Comparison of ENCODE assay signal across 10 mouse cellular contexts in genomic region chrX:135601298-135602029, GRCm38 (mm10). TPM values are rescaled to one million over a fixed set of nuclear protein-coding genes. Genes with fewer than 3 reads are reported as not detected.
DNase-seq lines count a peak whose midpoint lies in the region; ATAC-seq and TF ChIP-seq lines count a peak whose summit lies in the region.
"Not testable (repeated sequence)": the region's sequence is repeated elsewhere in the genome, so short reads cannot be mapped to it uniquely, and the experiment has no call there.
"Had no signal": no experiment of that assay in that cellular context is flagged by ENCODE, and none has a peak within 500 bp of the region (broad histone marks: within the 10 kb centered on the region; RNA-seq: fewer than 3 reads in every experiment).

No protein-coding gene starts in this region.

- peak; percentile 27 to 51; a peak in 2 of 4 replicates for ATAC-seq in hematopoietic stem cell, adult 5-6 weeks (replicated peaks in 1 of 2; ENCODE audit: insufficient read depth in 1 of 2, low FRiP score in 2 of 2, low TSS enrichment in 1 of 2, low read depth in 1 of 2, poor library complexity in 2 of 2, severe bottlenecking in 2 of 2)
- not testable (repeated sequence) for ATAC-seq in liver, embryonic 14.5 days (ENCODE audit: insufficient read depth)

- TF ChIP-seq CTCF in layer of hippocampus, adult 2 months (conservative IDR thresholded peaks at IDR 0.05): peak; percentile 82
- peak; percentile 66 for TF ChIP-seq CTCF in liver, embryonic 14.5 days (IDR thresholded peaks at IDR 0.05; ENCODE audit: low read depth)

- H3K36me3 ChIP-seq in liver, embryonic 14.5 days (replicated peaks; ENCODE audit: control insufficient read depth, insufficient read depth, low read depth): not testable (repeated sequence)

- not testable (repeated sequence) for H3K4me2 ChIP-seq in liver, embryonic 14.5 days (ENCODE audit: low read depth)

- not testable (repeated sequence) for H3K4me1 ChIP-seq in liver, embryonic 14.5 days (replicated peaks; ENCODE audit: control insufficient read depth in 2 of 2, insufficient read depth in 2 of 2, low read length in 1 of 2)

- H3K27me3 ChIP-seq in liver, embryonic 14.5 days (ENCODE audit: control insufficient read depth, insufficient read depth, low read length): not testable (repeated sequence)

- H3K4me3 ChIP-seq in layer of hippocampus, adult 2 months; liver, embryonic 14.5 days (ENCODE audit: insufficient read depth in 1 of 2, low read depth in 2 of 2, low read length in 2 of 2): not testable (repeated sequence)

- 52% methylated on average over 3 of the region's 3 CpGs for WGBS in liver, embryonic 14.5 days (ENCODE audit: insufficient replicate concordance)

- not testable (repeated sequence) for TF ChIP-seq EP300 in liver, embryonic 14.5 days (IDR thresholded peaks at IDR 0.05; ENCODE audit: low read depth)

- not testable (repeated sequence) for H3K9ac ChIP-seq in liver, embryonic 14.5 days (replicated peaks)

- peak; percentile 13 for DNase-seq in NIH3T3 (ENCODE audit: low read depth)
- DNase-seq in cerebellum, adult 18-20 months: peak; percentile 13 to 33
- peak; percentile 19 for DNase-seq in forelimb bud, embryonic 11.5 days (ENCODE audit: low read depth, low spot score)
- DNase-seq in layer of hippocampus, adult 2 months (ENCODE audit: low spot score in 2 of 2): peak; percentile 45 to 53
- DNase-seq in liver, embryonic 14.5 days (ENCODE audit: low read depth in 3 of 3, low spot score in 3 of 3): peak in 1 of 3 experiments; percentile 6
- DNase-seq in retina, postnatal 1 day: peak; percentile 56

- not testable (repeated sequence) for H3K27ac ChIP-seq in layer of hippocampus, adult 2 months; liver, embryonic 14.5 days

- H3K9me3 ChIP-seq in liver, embryonic 14.5 days (ENCODE audit: control insufficient read depth, low read length): not testable (repeated sequence)

RNA-seq across cellular contexts. Expression of gene Nxf7, which starts 2.9 kb away (rescaled TPM):
- 0.38 and 1.2 TPM in 2 replicates for total RNA-seq in hematopoietic stem cell, adult 5-6 weeks (2017)
- total RNA-seq in layer of hippocampus, adult 2 months (2021): under 1 TPM in 1 of 2 experiments, not detected in 1; 0.37 TPM
- polyA plus RNA-seq in liver, embryonic 14.5 days (2012; rRNA removed): 0.12 and 0.18 TPM in 2 replicates
- polyA plus RNA-seq in liver, embryonic 14.5 days (2014; fragmentation: Nextera tagmentation; extraction: Ambion mirVana): not detected in 2 replicates
- polyA plus RNA-seq: midbrain, embryonic 13.5 days had no signal

RNA-seq across cellular contexts. Expression of gene Prame, which starts 26.0 kb away (rescaled TPM):
- total RNA-seq in hematopoietic stem cell, adult 5-6 weeks (2017): not detected in 2 replicates
- total RNA-seq in layer of hippocampus, adult 2 months (2021): not detected
- not detected in 2 replicates for polyA plus RNA-seq in liver, embryonic 14.5 days (2012; rRNA removed)
- not detected in 2 replicates for polyA plus RNA-seq in liver, embryonic 14.5 days (2014; fragmentation: Nextera tagmentation; extraction: Ambion mirVana)
- polyA plus RNA-seq: large intestine, adult 2 months; midbrain, embryonic 13.5 days; small intestine, adult 2 months had no signal
